Mouse (Mus musculus): ENCODE data around the gene Fam117a.
"Not testable (repeated sequence)": the region's sequence is repeated elsewhere in the genome, so short reads cannot be mapped to it uniquely, and the experiment has no call there.

Fam117a gene

GRCm38 (mm10) chr11:95392708-95393499, 56.1 kb downstream of the Fam117a start:
- DNase-seq (ENCODE audit: low spot score) = no peak

- DNase-seq (ENCODE audit: low spot score) = no peak
These were observed 56.6 kb downstream of the Fam117a start for GRCm38 (mm10) chr11:95393500-95393816.

DNA sequence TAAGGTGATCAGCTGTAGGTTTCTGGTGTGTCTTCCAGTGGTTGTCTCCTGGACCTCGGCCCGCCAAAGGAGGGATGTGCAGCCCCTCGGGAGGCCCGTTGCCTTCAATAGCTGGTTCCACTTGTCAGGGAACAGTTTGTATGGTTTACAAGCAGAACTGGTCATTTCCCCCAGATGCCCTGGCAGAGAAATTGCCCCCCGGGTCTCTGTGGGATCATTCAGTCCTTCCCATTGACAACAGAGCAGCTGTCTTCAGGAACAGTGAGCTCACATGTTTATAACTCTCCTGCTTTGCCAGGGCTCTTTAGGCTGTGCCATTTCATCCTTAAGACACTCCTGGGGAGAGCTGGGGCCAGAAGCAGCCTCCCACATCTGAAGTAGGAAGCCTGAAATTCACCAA, 57.3 kb downstream of the Fam117a start:
- DNase-seq (ENCODE audit: low spot score) = no peak

GRCm38 (mm10) chr11:95396548-95396947, 59.7 kb downstream of the Fam117a start:
- DNase-seq (ENCODE audit: low spot score) = no peak

DNA sequence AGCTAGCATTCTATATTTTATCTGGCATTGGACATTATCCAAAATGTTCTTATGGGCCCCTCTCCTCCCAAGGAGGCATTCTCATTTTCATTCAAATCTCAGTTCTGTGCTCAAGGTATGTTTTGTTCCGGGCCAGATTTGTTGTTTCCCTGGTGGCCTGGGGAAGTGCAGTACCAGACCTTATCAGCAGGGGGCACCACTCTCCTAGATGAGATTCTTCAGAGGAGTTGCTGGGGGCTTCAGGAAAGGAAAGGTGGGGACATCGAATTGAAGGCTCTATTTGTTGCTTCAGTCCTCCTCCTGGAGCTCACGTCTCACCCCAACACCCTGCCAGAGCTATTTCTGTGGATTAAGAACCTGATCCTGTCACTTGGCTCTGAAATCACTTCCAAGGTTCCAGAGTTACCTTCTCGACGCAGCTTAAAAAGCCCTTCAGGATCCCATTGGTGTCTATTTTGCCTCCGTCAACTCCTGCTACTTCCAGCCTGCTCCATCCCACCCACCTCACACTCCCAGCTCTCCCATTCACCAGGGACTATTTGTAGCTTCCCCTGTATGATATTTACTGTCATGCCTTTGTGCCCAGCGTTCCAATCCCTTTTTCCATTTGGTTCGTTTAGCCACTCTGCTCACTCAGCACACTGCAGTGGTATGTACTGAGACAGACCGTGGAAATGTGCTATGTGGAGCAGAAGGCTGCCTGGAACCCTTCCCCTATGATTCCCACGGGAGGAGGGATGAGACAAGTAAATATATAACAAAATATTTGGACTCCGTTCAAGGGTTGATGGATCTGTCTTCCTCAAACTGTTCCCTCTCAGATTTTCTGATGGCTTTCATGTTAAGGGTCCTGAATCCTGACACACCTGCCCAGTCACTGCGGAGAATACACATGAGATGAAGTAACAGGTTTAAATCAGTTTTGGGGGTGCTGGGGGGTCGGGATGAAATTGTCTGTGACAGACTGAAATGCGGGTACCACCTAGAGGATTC, 61.3 kb downstream of the Fam117a start:
- peak; percentile 91 for DNase-seq (ENCODE audit: low spot score)

DNA sequence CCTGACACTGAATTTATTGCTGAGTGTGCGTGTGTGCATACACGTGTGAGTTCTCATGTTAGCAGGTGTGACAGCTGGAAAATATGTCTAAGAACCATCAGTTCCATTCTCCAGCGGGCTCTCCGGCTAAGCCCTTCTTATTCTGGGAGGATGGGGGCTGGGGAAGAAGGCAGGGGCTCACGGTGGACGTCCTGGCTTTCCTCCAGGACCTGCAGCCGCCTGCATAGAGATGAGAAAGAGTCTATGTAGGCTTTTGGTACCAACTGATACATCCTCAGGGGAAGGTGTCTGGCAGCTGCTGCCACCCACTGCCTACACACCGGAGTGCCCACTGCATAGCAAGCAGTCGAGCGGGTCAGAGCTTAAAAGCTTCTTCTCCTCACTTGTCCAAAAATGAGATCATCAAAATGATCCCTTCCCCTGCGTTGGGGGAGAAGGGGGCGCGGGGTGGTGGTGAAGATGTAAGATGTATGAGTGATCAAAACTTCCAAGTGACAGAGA, 62.8 kb downstream of the Fam117a start:
- DNase-seq (ENCODE audit: low spot score) = no peak

- no peak for DNase-seq (ENCODE audit: low spot score)
These were observed 64.8 kb downstream of the Fam117a start for GRCm38 (mm10) chr11:95401568-95401967.

- DNase-seq (ENCODE audit: low spot score) = no peak
These were observed 65.4 kb downstream of the Fam117a start for GRCm38 (mm10) chr11:95402196-95402595.

DNA sequence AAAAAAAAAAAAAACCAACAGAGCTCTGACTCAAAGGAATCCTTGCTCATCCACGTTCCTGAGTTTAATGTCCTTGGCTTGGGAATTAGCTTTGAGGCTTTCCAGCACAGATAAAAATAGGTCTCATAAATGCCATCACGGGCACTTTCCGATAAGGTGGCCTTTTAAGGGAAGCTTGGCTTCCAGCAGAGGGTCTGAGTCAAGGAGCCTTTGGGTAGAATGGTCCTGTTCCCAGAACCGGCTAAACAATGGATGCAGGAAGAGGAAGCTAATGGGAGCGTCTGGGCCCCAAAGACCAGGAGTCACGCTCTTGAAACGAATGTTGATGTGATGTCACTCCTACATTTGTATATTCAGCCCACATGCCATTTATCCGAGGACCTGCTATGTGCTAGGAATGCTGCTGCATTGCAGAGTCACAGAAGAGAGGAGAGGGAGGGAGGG, 65.9 kb downstream of the Fam117a start:
- no peak for DNase-seq (ENCODE audit: low spot score)

GRCm38 (mm10) chr11:95403382-95404340, 66.8 kb downstream of the Fam117a start:
- DNase-seq (ENCODE audit: low spot score) = no peak

- no peak for DNase-seq (ENCODE audit: low spot score)
These were observed 69.0 kb downstream of the Fam117a start for GRCm38 (mm10) chr11:95405771-95406170.

DNA sequence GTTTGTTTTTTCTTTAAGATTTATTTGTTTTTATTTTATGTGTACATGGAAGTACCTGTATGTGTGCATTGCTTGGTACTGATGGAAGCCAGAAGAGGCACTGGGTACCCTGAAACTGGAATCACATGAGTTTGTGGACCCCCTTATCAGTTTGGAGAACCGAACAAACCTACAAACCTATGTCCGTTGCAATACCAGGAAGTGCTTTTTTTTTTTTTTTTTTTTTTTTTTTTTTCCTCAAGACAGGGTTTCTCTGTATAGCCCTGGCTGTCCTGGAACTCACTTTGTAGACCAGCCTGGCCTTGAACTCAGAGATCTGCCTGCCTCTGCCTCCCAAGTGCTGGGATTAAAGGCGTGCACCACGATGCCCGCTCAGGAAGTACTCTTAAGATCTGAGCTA, 69.6 kb downstream of the Fam117a start:
- not testable (repeated sequence) for DNase-seq (ENCODE audit: low spot score)

DNA sequence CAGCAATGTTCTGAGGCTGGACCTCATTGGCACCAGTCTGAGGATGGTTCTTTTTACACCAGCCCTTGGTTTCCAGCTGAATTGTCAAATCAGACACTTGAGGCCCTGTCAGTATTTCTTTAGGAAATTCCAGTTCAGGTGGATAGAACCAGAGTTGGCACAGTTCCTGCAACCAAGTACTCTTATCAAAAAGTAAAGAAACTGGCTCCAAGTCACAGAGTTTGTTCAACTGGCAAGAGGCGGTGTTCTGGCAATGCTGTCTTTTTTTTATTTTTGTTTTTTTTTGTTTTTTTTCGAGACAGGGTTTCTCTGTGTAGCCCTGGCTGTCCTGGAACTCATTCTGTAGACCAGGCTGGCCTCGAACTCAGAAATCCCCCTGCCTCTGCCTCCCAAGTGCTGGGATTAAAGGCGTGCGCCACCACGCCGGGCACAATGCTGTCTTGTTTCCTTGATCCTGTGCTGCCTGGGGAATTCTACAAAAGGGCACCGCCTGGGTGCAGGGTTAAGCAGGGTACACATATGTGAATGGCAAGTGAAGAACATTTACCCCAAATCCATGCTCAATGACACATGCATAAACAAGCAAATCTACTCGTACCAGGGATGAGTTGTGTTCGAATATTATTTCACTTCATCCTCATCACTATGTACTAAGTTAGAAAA, 72.8 kb downstream of the Fam117a start:
- DNase-seq (ENCODE audit: low spot score) = no peak

DNA sequence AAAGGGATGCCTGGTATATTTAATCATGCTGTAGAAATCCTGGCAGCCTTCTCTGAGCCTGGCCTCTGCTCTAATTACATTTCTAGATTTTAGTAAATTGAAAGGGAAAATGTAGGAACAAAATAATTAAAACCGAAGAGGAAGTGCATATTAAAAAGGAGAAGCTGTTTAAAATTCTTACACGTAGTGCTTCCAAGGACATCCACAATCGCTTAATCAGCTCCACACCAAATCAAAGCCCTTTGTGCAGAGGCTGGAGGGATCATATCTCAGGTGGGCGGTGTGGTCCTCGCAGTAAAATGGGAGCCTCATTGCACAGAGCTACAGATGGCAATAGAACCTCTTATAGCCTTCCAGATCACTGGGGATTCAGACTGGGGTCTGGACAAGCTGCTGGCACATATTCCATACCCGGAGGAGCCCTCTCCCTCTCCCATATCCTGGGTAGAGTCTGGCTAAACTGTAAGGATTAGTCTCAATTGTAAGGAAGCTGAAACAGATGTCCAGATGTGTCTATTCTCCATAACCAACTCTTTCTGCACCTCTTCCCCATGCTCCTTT, 74.7 kb downstream of the Fam117a start:
- no peak for DNase-seq (ENCODE audit: low spot score)

- no peak for DNase-seq (ENCODE audit: low spot score)
These were observed 75.8 kb downstream of the Fam117a start for GRCm38 (mm10) chr11:95412615-95413014.

DNA sequence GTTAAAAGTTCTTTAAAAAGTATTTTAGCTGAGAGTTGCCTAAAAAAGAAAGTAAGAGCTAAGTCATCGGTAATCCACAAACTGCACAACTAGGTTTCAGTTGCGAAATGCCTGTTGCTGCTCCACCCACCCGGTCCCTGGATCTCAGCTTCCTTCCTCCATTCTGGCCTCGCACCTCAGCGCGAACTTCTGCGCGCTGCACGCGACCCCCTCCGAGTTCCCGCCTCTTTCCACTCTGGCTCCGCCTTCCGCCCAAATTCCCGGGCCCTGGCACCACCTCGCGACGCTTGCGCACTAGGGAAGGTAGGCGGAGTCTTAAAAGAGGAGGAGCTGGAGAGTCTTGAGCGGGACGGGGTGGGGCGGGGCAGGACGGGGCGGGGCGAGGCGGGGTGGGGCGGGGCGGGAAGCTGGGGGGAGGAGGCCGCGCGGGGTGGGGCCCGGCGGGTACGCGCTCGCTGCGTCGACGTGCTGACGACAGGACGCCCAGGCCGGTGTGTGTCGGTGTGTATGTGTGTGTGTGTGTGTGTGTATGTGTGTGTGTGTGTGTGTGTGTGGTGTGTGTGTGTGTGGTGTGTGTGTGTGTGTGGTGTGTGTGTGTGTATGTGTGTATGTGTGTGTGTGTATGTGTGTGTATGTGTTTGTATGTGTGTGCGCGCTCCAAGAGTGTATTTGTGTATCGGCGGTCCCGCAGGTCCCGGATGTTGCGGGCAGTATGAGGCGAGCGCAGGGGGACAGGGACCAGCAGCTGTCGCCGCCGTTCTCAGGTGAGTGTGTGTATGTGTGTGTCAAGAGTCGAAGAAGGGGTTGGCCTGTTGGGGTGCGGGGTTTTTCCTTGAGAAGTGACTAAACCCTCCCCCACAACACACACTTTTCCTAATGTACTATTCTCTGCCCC, 77.1 kb downstream of the Fam117a start, which contains the start of gene Spop:
Spop (plus strand) TSS at position 440 of the 895 bp plus-strand sequence.
- DNase-seq (ENCODE audit: low spot score) = peak; percentile 97

DNA sequence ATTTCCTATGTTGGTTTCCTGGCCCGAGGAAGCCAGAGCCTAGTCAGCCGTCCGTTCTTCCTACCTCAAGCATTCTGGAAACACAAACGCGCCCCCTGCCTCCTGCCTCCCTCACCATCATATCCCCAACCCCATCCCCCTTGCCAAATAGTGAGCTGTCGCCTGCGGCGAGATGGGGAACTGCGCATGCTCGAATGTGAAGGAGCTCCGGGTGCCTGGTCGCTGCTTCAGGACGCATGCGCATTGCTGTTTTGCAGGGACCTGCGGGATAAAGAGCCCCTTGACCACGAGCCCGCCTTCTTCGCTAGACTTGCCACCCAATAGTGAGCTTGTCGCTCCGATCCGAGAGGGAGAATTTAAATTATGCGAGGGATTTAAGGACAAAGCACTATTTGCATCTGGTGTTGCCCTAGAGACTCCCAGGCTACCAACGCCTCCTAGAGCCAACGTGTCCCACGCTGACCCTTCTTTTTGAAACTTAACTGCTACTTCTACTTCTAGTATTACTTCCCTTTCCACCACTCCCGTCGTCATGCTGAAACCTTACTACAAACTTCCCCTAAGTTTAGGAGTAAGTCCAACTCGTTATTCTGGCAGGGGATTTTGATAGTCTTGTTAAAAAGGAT, 77.8 kb downstream of the Fam117a start:
- DNase-seq (ENCODE audit: low spot score) = peak; percentile 95

GRCm38 (mm10) chr11:95415931-95416330, 79.1 kb downstream of the Fam117a start:
- DNase-seq (ENCODE audit: low spot score) = no peak

- DNase-seq (ENCODE audit: low spot score) = no peak
These were observed 80.5 kb downstream of the Fam117a start for GRCm38 (mm10) chr11:95417341-95417740.

Measured in testis, postnatal 10 days (tissue).